Comparison of ENCODE assay signal across 8 mouse cellular contexts in the genomic region with DNA sequence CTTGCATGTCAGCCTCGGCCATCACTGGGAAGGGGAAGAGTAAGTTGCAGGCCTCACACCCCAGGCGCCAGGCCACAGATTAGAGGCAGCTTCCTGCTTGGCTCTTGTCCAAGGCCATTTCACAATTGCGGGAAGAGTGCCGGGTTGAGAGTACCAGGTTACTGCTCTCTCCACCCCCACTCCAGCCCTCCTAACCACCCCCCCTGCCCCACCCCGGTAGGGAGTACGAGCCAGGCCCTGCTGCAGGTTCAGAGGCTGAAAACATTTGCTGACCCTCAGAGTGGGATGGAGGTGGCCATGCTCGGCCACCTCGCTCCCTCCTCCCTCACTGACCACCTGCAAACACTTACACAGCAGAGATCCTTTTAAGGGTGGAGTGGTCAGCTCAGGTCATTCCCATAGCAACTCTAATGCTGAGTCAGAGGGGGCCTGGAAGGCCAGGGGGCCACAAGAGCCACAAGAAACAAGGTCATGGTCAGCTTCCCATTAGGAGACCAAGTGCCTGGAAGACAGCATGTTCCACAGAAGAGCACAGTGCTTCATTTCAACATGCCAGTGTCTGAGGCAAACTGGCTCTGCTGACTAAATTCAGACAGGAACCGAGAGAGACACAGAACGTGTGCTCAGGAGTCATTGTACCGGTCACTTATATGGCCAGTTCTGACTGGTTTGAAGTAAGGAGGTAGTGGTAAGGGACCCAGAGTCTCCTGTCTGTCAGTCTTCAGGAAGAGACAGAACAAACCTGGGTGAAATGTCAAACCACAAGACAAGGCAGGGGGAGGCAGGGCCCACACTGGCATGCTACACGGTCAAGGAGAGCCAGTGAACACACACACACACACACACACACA. TPM values are rescaled to one million over a fixed set of nuclear protein-coding genes. Genes with fewer than 3 reads are reported as not detected.
DNase-seq lines count a peak whose midpoint lies in the region; ATAC-seq and TF ChIP-seq lines count a peak whose summit lies in the region.

No protein-coding gene starts in this region.

- H3K27ac ChIP-seq in embryonic facial prominence, embryonic 14.5 days (replicated peaks; ENCODE audit: low read depth, low read length) = peak overlapping the region; percentile 45; the same call in 1 of the 2 replicates
- no peak overlapping the region for H3K27ac ChIP-seq in hindbrain, embryonic 14.5 days
- H3K27ac ChIP-seq in forebrain, postnatal 0 days (ENCODE audit: low read depth, low read length) = no peak overlapping the region

- H3K27me3 ChIP-seq in embryonic facial prominence, embryonic 14.5 days (replicated peaks; ENCODE audit: control insufficient read depth, insufficient read depth, low read length) = no peaks in the 10 kb centered on the region
- H3K27me3 ChIP-seq in hindbrain, embryonic 14.5 days (ENCODE audit: control insufficient read depth, insufficient read depth, low read length) = no peaks in the 10 kb centered on the region
- no peaks in the 10 kb centered on the region for H3K27me3 ChIP-seq in forebrain, postnatal 0 days (ENCODE audit: insufficient read depth, low read length)

- H3K36me3 ChIP-seq in embryonic facial prominence, embryonic 14.5 days (ENCODE audit: control insufficient read depth, insufficient read depth, low read length) = no peaks in the 10 kb centered on the region
- H3K36me3 ChIP-seq in hindbrain, embryonic 14.5 days (replicated peaks; ENCODE audit: control insufficient read depth, insufficient read depth) = no peaks in the 10 kb centered on the region
- no peaks in the 10 kb centered on the region for H3K36me3 ChIP-seq in forebrain, postnatal 0 days (ENCODE audit: insufficient read depth)

- peak; percentile 35 for ATAC-seq in embryonic facial prominence, embryonic 14.5 days (ENCODE audit: low read depth)
- ATAC-seq in hindbrain, embryonic 14.5 days (ENCODE audit: low FRiP score) = peak; percentile 27; the same call in 1 of the 2 replicates
- peak; percentile 62 for ATAC-seq in monocyte, adult 5-6 weeks (replicated peaks; ENCODE audit: insufficient number of reproducible peaks, low FRiP score, low TSS enrichment, poor library complexity, severe bottlenecking)
- ATAC-seq in forebrain, postnatal 0 days = no peak

- no peak overlapping the region for H3K4me2 ChIP-seq in embryonic facial prominence, embryonic 14.5 days (ENCODE audit: low read depth, low read length)
- no peak overlapping the region for H3K4me2 ChIP-seq in hindbrain, embryonic 14.5 days (replicated peaks)
- no peak overlapping the region for H3K4me2 ChIP-seq in forebrain, postnatal 0 days (ENCODE audit: low read depth)

- 0 out of 2 replicates have a peak, but pooled peaks cover 3% of the 10 kb centered on the region for H3K9me3 ChIP-seq in embryonic facial prominence, embryonic 14.5 days (ENCODE audit: control insufficient read depth, low read length)
- H3K9me3 ChIP-seq in hindbrain, embryonic 14.5 days (ENCODE audit: control insufficient read depth, low read length) = no peaks in the 10 kb centered on the region
- H3K9me3 ChIP-seq in forebrain, postnatal 0 days (ENCODE audit: low read length) = no peaks in the 10 kb centered on the region

- H3K9ac ChIP-seq in embryonic facial prominence, embryonic 14.5 days (ENCODE audit: low read depth, low read length) = no peak overlapping the region
- no peak overlapping the region for H3K9ac ChIP-seq in hindbrain, embryonic 14.5 days
- H3K9ac ChIP-seq in forebrain, postnatal 0 days = no peak overlapping the region

- WGBS in embryonic facial prominence, embryonic 14.5 days = 34% methylated on average over 12 of the region's 12 CpGs
- WGBS in hindbrain, embryonic 14.5 days = 54% methylated on average over 12 of the region's 12 CpGs
- 46% methylated on average over 12 of the region's 12 CpGs for WGBS in forebrain, postnatal 0 days

- peaks cover 11% of the 10 kb centered on the region; the same call in 1 of the 2 replicates for H3K4me1 ChIP-seq in embryonic facial prominence, embryonic 14.5 days (ENCODE audit: control insufficient read depth, insufficient read depth, low read length)
- no peaks in the 10 kb centered on the region; the same call in 1 of the 2 replicates for H3K4me1 ChIP-seq in hindbrain, embryonic 14.5 days (replicated peaks; ENCODE audit: control insufficient read depth, insufficient read depth, low read length)
- no peaks in the 10 kb centered on the region for H3K4me1 ChIP-seq in forebrain, postnatal 0 days (ENCODE audit: insufficient read depth)

- no peak for TF ChIP-seq CTCF in forebrain, postnatal 0 days (IDR thresholded peaks at IDR 0.05; ENCODE audit: low read depth)

- peak; percentile 56 to 72 for DNase-seq in urinary bladder, adult 18-20 months (ENCODE audit: low spot score in 2 of 2)
- DNase-seq in urinary bladder, adult 2 months (ENCODE audit: low spot score) = no peak
- DNase-seq in embryonic facial prominence, embryonic 14.5 days (ENCODE audit: low spot score) = peak; percentile 72
- DNase-seq in hindbrain, embryonic 14.5 days (ENCODE audit: low spot score) = no peak
- DNase-seq in liver = peak; percentile 69
- peak; percentile 67 to 74 for DNase-seq in thymus, postnatal 36 days
- no peak for DNase-seq in forebrain, postnatal 0 days

- no peak overlapping the region for H3K4me3 ChIP-seq in embryonic facial prominence, embryonic 14.5 days (ENCODE audit: low read depth, low read length)
- H3K4me3 ChIP-seq in hindbrain, embryonic 14.5 days (replicated peaks; ENCODE audit: low read length) = no peak overlapping the region
- no peak overlapping the region for H3K4me3 ChIP-seq in forebrain, postnatal 0 days (ENCODE audit: low read depth, low read length)

RNA-seq across cellular contexts. Expression of a gene that starts 11.0 kb away (rescaled TPM):
- 203 and 232 TPM in 2 replicates for polyA plus RNA-seq in urinary bladder, adult 2 months (2012; rRNA removed)
- polyA plus RNA-seq in embryonic facial prominence, embryonic 14.5 days (2014; fragmentation: Nextera tagmentation; extraction: Ambion mirVana) = 237 and 260 TPM in 2 replicates
- 298 and 339 TPM in 2 replicates for polyA plus RNA-seq in hindbrain, embryonic 14.5 days (2014; fragmentation: Nextera tagmentation; extraction: Ambion mirVana)
- total RNA-seq in monocyte, adult 5-6 weeks (2017) = 189 to 249 TPM (median 241 TPM) in 3 replicates
- 180 and 252 TPM in 2 replicates for total RNA-seq in forebrain, postnatal 0 days (2014; rRNA removed)
- 357 and 411 TPM in 2 replicates for polyA plus RNA-seq in forebrain, postnatal 0 days (2015; fragmentation: Nextera tagmentation; extraction: Ambion mirVana)

RNA-seq across cellular contexts. Expression of a gene that starts 59.0 kb away (rescaled TPM):
- 11.7 and 14.1 TPM in 2 replicates for polyA plus RNA-seq in urinary bladder, adult 2 months (2012; rRNA removed)
- polyA plus RNA-seq in embryonic facial prominence, embryonic 14.5 days (2014; fragmentation: Nextera tagmentation; extraction: Ambion mirVana) = 5.6 and 7.6 TPM in 2 replicates
- polyA plus RNA-seq in hindbrain, embryonic 14.5 days (2014; fragmentation: Nextera tagmentation; extraction: Ambion mirVana) = 3.3 and 3.8 TPM in 2 replicates
- 21.5 to 42.1 TPM (median 35.4 TPM) in 3 replicates for total RNA-seq in monocyte, adult 5-6 weeks (2017)
- 5.3 and 6.6 TPM in 2 replicates for total RNA-seq in forebrain, postnatal 0 days (2014; rRNA removed)
- polyA plus RNA-seq in forebrain, postnatal 0 days (2015; fragmentation: Nextera tagmentation; extraction: Ambion mirVana) = 1.2 and 1.3 TPM in 2 replicates

Comparison
In these comparisons a context has a peak if more than half of its experiments do, and no peak if none do; other contexts are left out.
1. DNase-seq: peak in urinary bladder, adult 18-20 months (2 of 2), embryonic facial prominence, embryonic 14.5 days (single experiment), liver (single experiment) and thymus, postnatal 36 days (2 of 2); none in urinary bladder, adult 2 months (single experiment), hindbrain, embryonic 14.5 days (single experiment) and forebrain, postnatal 0 days (single experiment).